Mouse (Mus musculus): ENCODE measurements at regions not wholly inside any gene's neighbourhood (a gene's known extent, or its start where the extent isn't known, plus 50 kb on each side); places are given as distances from the start of the nearest gene placed in this dataset.

- DNase-seq (ENCODE audit: low read depth, low spot score), result no peak
Observed at GRCm38 (mm10) chr11:63474831-63475230, 346.0 kb downstream of the Pmp22 start.

DNA sequence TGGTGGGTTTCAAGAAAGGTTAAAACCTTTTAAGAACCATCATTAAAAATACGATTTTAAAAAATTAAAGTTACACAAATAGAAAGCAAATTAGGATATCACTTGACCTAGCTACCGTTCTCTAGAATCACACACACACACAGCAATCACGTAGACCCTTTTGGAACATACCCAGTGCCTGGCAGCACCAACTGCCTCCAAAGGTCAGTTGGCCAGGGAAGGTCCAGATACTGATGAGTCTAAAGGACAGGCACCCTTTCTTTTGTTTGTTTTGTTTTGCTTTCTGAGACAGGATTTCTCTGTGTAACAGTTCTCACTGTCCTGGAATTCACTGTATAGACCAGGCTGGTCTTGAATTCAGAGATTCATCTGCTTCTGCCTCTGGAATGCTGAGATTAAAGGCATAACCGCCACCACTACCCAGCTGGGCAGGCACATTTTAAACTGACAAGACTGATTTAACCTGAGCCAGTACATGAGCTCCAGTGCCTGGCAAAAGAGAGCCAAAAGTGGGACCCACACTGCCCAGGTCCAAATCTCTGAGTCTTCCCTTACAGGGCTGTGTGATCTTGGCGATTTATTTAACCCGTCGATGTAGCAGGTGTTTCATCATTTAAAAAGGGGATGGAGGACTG lies 353.0 kb downstream of the Pmp22 start:
- no peak for DNase-seq (ENCODE audit: low read depth, low spot score)

GRCm38 (mm10) chr11:63482593-63482992 lies 353.8 kb downstream of the Pmp22 start:
- DNase-seq (ENCODE audit: low read depth, low spot score), result no peak

GRCm38 (mm10) chr11:63487203-63487602 lies 358.4 kb downstream of the Pmp22 start:
- no peak for DNase-seq (ENCODE audit: low read depth, low spot score)

- DNase-seq (ENCODE audit: low read depth, low spot score), result no peak
Observed at GRCm38 (mm10) chr11:63502181-63502580, 373.4 kb downstream of the Pmp22 start.

GRCm38 (mm10) chr11:63507387-63507786 lies 378.6 kb downstream of the Pmp22 start:
- DNase-seq (ENCODE audit: low read depth, low spot score), result no peak

DNA sequence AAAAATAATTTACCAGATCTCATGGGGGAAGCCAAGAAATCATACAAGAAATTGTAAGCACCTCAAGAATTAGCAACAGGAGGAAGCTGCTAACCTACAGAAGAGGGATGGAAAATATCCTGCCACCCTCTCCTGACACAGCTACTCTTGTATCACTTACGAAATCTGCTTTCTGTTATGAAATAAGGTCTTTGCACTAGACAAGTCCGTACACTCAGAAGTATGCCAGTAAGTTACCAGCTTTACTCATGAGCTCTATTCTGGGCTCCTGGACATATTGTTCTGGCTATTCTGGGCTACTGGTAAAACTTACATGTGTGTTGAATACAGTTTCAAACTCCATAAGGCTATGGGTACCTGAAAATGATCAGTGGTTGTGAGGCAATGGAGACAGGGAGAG lies 379.9 kb downstream of the Pmp22 start:
- DNase-seq (ENCODE audit: low read depth, low spot score), result no peak

- no peak for DNase-seq (ENCODE audit: low read depth, low spot score)
Observed at GRCm38 (mm10) chr11:63510611-63511010, 381.8 kb downstream of the Pmp22 start.

DNA sequence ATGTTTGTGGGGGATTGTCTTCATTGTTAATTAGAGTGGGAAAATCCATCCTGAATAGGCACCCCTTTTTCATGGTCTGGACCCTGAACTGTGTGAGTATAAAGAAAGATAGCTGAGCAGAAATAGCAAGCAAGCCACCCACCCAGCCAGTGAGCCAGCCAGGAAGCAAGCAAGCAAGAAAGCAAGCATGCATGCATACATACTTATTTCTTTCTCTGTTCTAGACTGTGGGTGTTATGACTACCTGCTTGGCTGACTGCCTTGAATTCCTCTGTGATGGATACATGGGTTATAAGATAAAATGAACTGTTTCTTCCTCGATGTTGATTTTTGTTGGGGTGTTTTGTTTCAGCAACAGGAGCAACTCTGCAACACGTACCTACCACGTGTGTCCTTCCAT lies 385.8 kb downstream of the Pmp22 start:
- DNase-seq (ENCODE audit: low read depth, low spot score), result no peak

DNA sequence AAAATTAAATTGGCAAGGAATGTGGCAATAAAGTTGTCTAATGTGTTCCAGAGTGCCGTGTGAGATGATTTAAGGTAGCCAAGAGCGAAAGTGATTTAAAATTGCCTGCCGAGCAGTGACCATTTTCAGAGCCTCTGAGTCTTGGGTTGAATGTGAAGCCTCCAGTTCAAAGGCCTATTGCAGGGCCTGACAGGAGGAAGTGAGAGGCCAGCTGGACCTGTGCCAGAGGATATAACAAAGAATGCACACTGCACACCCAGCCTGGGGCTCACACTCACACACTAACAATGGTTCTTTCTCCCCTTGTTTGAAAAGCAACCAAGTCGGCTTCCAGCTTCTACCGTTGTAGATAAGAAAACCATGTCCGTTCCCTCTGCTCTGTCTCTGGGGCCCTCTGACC lies 390.1 kb downstream of the Pmp22 start:
- DNase-seq (ENCODE audit: low read depth, low spot score), result no peak

GRCm38 (mm10) chr11:63524254-63524653 lies 395.5 kb downstream of the Pmp22 start:
- DNase-seq (ENCODE audit: low read depth, low spot score), result no peak

DNA sequence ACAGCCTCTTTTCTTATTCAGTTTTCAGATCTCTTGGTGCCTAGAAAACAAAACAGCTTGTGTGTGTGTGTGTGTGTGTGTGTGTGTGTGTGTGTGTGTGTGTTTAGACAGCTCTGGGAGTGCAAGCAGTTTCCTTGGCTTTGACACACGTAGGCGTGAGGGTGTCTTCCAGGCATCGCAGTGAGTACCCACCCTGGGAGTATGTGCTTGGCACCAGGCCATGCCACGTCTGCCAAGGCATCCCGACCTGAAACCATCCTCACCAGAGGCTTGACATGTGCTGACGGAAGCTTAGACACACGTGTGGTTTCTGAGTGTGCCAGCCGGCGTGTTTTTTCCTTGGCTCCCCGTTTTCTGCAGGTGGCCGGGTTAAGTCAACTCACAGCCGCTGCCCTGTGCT lies 396.6 kb downstream of the Pmp22 start:
- DNase-seq (ENCODE audit: low read depth, low spot score), result no peak

DNA sequence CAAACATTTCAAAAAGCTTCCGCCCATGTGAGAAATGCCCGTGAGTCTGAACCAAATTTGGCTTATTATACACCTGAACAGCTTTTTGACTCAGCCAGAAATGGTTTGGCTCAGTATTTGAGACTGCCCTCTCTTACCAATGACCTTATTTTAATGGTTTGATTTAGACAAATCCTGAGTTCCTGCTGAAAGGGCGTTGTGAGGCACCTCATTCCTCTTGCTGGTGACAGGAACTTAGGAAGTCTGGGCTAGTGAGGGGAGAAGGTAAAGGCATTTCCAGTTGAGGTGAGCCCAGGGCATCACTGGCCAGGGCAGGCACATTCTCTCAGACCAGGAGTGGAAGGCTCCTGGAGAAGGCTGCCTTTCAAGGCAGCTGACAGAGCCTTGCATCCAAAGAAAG lies 396.1 kb downstream of the Hs3st3b1 start:
- DNase-seq (ENCODE audit: low read depth, low spot score), result no peak

DNA sequence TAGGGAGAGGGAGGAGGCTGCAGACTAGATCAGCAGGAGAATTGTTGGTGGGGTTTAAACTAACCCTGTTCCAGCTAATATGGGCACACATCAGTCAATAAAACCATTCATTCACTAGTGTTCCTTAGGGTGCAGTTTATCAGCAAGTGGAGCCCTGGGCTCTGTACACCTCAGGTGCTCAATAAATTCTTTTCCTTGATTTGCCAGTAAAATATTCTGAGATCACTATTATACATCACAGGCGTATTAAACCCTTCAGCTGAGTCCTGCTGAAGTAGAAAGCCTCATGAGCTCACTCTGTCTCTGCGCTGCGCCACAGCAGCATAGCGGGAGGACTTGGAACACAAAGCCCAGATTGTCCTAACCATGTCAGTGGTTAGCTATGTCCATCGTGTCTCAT lies 389.3 kb downstream of the Hs3st3b1 start:
- DNase-seq (ENCODE audit: low read depth, low spot score), result no peak

DNA sequence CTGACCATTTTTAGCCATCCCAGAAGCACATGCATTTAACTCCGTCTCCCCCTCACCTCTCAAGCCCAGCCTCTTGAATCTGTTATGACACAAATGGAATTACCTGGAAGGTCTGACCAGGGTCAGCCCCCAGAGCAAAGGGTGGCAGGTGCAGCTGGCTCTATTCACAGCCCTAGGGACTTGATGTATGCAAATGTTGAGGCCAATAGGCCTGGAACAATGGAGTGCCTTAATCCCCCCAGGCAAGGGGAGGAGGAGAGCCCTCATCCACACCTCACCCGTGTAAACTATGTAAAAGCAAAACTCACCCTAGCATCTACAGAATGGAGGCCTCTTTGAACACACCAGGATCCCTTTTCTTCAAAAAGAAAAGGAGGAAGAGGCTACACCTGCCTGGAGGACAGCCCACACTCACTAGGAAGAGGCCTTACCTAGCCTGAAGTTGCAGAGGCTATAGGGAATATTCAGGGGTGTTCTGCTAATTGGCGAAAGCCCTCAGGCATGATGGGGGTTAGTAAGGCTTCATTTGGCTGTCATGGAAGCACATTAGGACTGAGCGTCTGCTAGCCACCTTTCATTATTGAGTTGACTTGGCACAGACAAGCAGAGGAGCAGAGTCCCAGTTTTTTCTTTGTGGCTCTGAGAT lies 388.4 kb downstream of the Hs3st3b1 start:
- DNase-seq (ENCODE audit: low read depth, low spot score), result no peak

- no peak for DNase-seq (ENCODE audit: low read depth, low spot score)
Observed at GRCm38 (mm10) chr11:63537693-63538092, 384.4 kb downstream of the Hs3st3b1 start.

- DNase-seq (ENCODE audit: low read depth, low spot score), result no peak
Observed at GRCm38 (mm10) chr11:63543971-63544696, 378.0 kb downstream of the Hs3st3b1 start.

DNA sequence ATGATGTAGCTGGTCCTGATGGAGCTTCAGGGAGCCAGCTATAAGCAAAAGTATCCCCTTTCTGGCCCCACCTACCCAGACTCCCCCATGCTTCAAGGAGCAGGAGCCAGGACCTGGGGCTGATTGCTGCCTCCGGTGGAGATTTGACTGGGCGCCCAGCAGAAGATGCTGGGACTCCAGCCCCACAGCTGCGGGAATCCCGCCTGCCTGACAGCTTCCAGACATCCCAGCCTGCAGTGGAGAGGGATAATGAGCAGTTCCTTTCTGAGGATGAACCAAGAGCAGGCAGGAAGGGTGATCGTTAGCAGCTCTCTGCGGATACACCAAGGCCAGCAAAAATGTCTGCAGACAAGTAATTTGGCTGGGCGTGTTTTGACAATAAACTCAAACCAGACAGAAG lies 376.6 kb downstream of the Hs3st3b1 start:
- DNase-seq (ENCODE audit: low read depth, low spot score), result no peak

DNA sequence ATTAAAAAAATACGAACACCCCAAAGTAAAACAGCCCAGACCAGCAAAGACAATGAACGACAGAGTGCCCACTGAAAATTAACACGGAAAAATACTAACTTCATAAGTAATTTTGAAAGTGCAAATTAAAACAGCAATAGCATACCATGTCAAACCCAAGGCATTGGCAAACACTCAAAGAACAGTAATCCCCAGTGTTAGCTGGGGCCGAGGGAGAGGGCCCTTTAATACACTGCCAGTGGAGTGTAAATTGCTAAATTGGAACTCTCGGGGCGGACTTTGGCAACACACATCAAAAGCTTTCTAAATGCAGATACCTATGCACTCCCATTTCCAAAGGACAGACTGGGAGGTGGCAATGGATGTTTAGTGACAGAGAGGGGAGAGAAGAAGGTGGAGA lies 361.6 kb downstream of the Hs3st3b1 start:
- no peak for DNase-seq (ENCODE audit: low read depth, low spot score)

DNA sequence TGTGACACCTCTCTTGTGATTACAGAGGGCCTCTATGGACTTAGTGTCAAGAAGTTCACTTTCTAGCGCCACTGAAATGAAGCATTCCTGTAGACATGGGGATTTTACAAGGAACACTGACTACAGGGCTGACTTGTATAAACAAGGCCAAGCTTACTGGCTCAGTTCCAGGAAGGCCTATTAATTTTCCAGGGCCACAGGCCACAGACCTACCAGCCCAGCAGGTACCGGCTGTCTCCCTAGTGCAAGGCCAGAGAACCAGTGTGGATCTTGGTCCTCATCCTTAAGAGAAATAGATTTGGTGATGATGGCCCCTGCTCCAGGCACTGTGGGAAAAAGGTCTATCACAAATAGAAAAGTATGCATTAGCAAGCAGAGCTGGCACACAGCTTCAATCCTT lies 359.4 kb downstream of the Hs3st3b1 start:
- no peak for DNase-seq (ENCODE audit: low read depth, low spot score)

DNA sequence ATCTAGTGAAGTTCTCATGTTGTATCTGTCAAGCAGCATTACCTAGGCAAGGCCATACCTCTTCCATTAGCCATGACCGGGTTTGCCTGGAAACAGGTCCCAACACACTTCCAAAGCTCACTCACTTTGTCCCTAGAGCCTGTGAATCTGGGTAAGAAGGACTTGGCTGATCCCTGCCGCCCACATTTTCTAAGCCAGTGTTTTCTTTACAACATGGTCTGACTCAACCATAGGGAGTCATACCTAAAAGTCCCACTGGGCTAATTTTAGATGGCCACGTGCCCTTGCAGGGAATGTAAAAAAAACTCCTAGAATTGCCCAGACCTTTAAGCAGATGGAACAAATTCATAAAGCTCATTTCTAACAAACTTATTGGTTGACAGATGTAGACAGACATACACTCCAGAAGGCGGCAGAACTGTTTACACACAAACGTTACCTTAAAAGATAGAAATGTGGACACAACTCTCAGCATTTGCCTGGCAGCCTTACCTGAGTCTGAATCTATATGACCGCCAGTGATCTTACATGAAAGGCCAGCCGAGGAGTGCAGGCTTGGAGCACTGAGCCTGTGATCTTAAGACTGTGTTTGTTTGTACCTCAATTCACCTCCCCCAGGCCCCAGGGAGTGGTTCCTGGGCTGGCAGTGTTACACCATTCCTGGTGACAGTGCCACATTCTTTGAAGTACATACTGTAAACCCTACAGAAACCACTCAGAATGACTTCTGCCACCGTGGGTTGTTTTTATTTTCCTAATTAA lies 356.4 kb downstream of the Hs3st3b1 start:
- no peak for DNase-seq (ENCODE audit: low read depth, low spot score)

- no peak for DNase-seq (ENCODE audit: low read depth, low spot score)
Observed at GRCm38 (mm10) chr11:63569785-63570479, 352.2 kb downstream of the Hs3st3b1 start.

All from CD4-positive helper T cell, adult 2 months (primary cell).